Mouse (Mus musculus) embryonic fibroblast, embryonic 13.5 days (primary cell): ENCODE measurements around the gene Capn12.

Experiments
- CTCF ChIP-seq: IDR thresholded peaks from 2 replicates; pipeline ENCODE4 v1.5.1; 2011; ENCODE audit warnings: mild to moderate bottlenecking, control low read depth, low read length, moderate library complexity, borderline replicate concordance; ENCODE audit not compliant: insufficient read depth
- POLR2A ChIP-seq: IDR thresholded peaks from 2 replicates; pipeline ENCODE4 v1.6.1; 2011; ENCODE audit warnings: low read depth, mild to moderate bottlenecking, control low read depth, low read length, moderate library complexity

- no peak for TF ChIP-seq POLR2A
- no peak for TF ChIP-seq CTCF
Measured at GRCm38 (mm10) chr7:28877856-28878255, 3.4 kb upstream of the Capn12 start.
